Mouse (Mus musculus) hindbrain, embryonic 15.5 days (tissue): ENCODE measurements at regions not wholly inside any gene's neighbourhood (a gene's known extent, or its start where the extent isn't known, plus 50 kb on each side); places are given as distances from the start of the nearest gene placed in this dataset.

ENCODE experiments used
- ATAC-seq: fragments of 200-750 bp; cut with Nextera tagmentation; 2 replicates; pipeline ENCODE4 v1.8.0; 2017; ENCODE audit warnings: low read depth, moderate number of reproducible peaks, moderate TSS enrichment; ENCODE audit not compliant: low FRiP score
- H3K27ac ChIP-seq: fragments of 300-500 bp; sonication (generic); replicated peaks from 2 replicates; pipeline ENCODE4 v1.5.1; 2015; ENCODE audit warnings: mild to moderate bottlenecking, inconsistent platforms
- H3K27me3 ChIP-seq: fragments of 300-500 bp; sonication (generic); 2 replicates; pipeline ENCODE4 v1.6.1; 2015; ENCODE audit warnings: control low read depth, inconsistent platforms
- H3K36me3 ChIP-seq: fragments of 300-500 bp; sonication (generic); 2 replicates; pipeline ENCODE4 v1.6.1; 2015; ENCODE audit warnings: control low read depth, inconsistent platforms
- H3K4me1 ChIP-seq: fragments of 300-500 bp; sonication (generic); replicated peaks from 2 replicates; pipeline ENCODE4 v1.6.1; 2015; ENCODE audit warnings: control low read depth, inconsistent platforms
- H3K4me2 ChIP-seq: fragments of 300-500 bp; sonication (generic); 2 replicates; pipeline ENCODE4 v1.6.1; 2015; ENCODE audit warnings: moderate library complexity, mild to moderate bottlenecking, inconsistent platforms
- H3K4me3 ChIP-seq: fragments of 300-500 bp; sonication (generic); 2 replicates; pipeline ENCODE4 v1.5.1; 2015; ENCODE audit warnings: mild to moderate bottlenecking, inconsistent platforms
- H3K9ac ChIP-seq: fragments of 300-500 bp; sonication (generic); 2 replicates; pipeline ENCODE4 v1.6.1; 2015; ENCODE audit warnings: inconsistent platforms
- H3K9me3 ChIP-seq: fragments of 300-500 bp; sonication (generic); 2 replicates; pipeline ENCODE4 v1.6.1; 2016; ENCODE audit warnings: control low read depth, inconsistent platforms
- WGBS: fragments of 180-500 bp; shearing (Covaris S2); methylation state at CpG from one replicate; pipeline ENCODE4 v1.1.7; 2015; 5-methylcytosine and 5-hydroxymethylcytosine counted together

- ATAC-seq, result no peak
- 84% methylated on average over 3 of the region's 3 CpGs for WGBS
- no peaks in the 10 kb centered on the region for H3K9me3 ChIP-seq
- no peaks in the 10 kb centered on the region for H3K27me3 ChIP-seq
- no peak overlapping the region for H3K4me3 ChIP-seq
- no peak overlapping the region for H3K4me2 ChIP-seq
- H3K27ac ChIP-seq, result no peak overlapping the region
- H3K4me1 ChIP-seq, result no peaks in the 10 kb centered on the region
- no peak overlapping the region for H3K9ac ChIP-seq
- H3K36me3 ChIP-seq, result no peaks in the 10 kb centered on the region
Measured at GRCm38 (mm10) chr11:44262571-44262970, 137.3 kb upstream of the Il12b start.

GRCm38 (mm10) chr11:44272268-44272667, 127.6 kb upstream of the Il12b start:
- no peaks in the 10 kb centered on the region for H3K9me3 ChIP-seq
- no peak overlapping the region for H3K4me2 ChIP-seq
- no peaks in the 10 kb centered on the region for H3K4me1 ChIP-seq
- no peak overlapping the region for H3K27ac ChIP-seq
- H3K27me3 ChIP-seq, result no peaks in the 10 kb centered on the region
- no peaks in the 10 kb centered on the region for H3K36me3 ChIP-seq
- no peak overlapping the region for H3K9ac ChIP-seq
- no peak overlapping the region for H3K4me3 ChIP-seq
- ATAC-seq, result no peak

GRCm38 (mm10) chr11:44278521-44279208, 121.2 kb upstream of the Il12b start:
- Histone ChIP-seq H3K9ac (no peak overlapping the region), H3K9me3 (no peaks in the 10 kb centered on the region), H3K27ac (no peak overlapping the region), H3K36me3 (no peaks in the 10 kb centered on the region), H3K27me3 (no peaks in the 10 kb centered on the region), H3K4me3 (no peak overlapping the region), H3K4me2 (no peak overlapping the region), H3K4me1 (no peaks in the 10 kb centered on the region)
- no peak for ATAC-seq
- 87% methylated on average over 7 of the region's 7 CpGs for WGBS

- H3K4me3 ChIP-seq, result no peak overlapping the region
- H3K4me1 ChIP-seq, result no peaks in the 10 kb centered on the region
- 81% methylated on average over 2 of the region's 2 CpGs for WGBS
- no peaks in the 10 kb centered on the region for H3K9me3 ChIP-seq
- H3K27me3 ChIP-seq, result no peaks in the 10 kb centered on the region
- no peak overlapping the region for H3K27ac ChIP-seq
- no peak for ATAC-seq
- no peak overlapping the region for H3K9ac ChIP-seq
- no peak overlapping the region for H3K4me2 ChIP-seq
- no peaks in the 10 kb centered on the region for H3K36me3 ChIP-seq
Measured at GRCm38 (mm10) chr11:44285961-44286360, 113.9 kb upstream of the Il12b start.

- no peak for ATAC-seq
- 72% methylated on average over 1 of the region's 1 CpGs for WGBS
Measured at GRCm38 (mm10) chr11:44288825-44289224, 111.0 kb upstream of the Il12b start.

GRCm38 (mm10) chr11:44303786-44304185, 96.1 kb upstream of the Il12b start:
- Histone ChIP-seq H3K4me2 (no peak overlapping the region), H3K9ac (no peak overlapping the region), H3K4me1 (no peaks in the 10 kb centered on the region), H3K4me3 (no peak overlapping the region), H3K27ac (no peak overlapping the region), H3K36me3 (no peaks in the 10 kb centered on the region), H3K27me3 (no peaks in the 10 kb centered on the region), H3K9me3 (no peaks in the 10 kb centered on the region)
- WGBS, result 91% methylated on average over 8 of the region's 8 CpGs
- ATAC-seq, result no peak

More at GRCm38 (mm10) chr11:44288825-44289224, 111.0 kb upstream of the Il12b start:
- Histone ChIP-seq H3K4me1 (no peaks in the 10 kb centered on the region), H3K36me3 (no peaks in the 10 kb centered on the region), H3K27me3 (no peaks in the 10 kb centered on the region), H3K27ac (no peak overlapping the region), H3K4me3 (no peak overlapping the region), H3K4me2 (no peak overlapping the region), H3K9ac (no peak overlapping the region), H3K9me3 (no peaks in the 10 kb centered on the region)

GRCm38 (mm10) chr11:44316061-44316460, 83.8 kb upstream of the Il12b start:
- Histone ChIP-seq H3K9ac (no peak overlapping the region), H3K4me1 (no peaks in the 10 kb centered on the region), H3K9me3 (no peaks in the 10 kb centered on the region), H3K36me3 (no peaks in the 10 kb centered on the region), H3K27ac (no peak overlapping the region), H3K4me3 (no peak overlapping the region), H3K4me2 (no peak overlapping the region), H3K27me3 (no peaks in the 10 kb centered on the region)
- WGBS, result 36% methylated on average over 8 of the region's 8 CpGs
- no peak for ATAC-seq

- H3K9ac ChIP-seq, result no peak overlapping the region
- no peak overlapping the region for H3K4me3 ChIP-seq
- H3K27me3 ChIP-seq, result no peaks in the 10 kb centered on the region
- ATAC-seq, result no peak
- H3K36me3 ChIP-seq, result no peaks in the 10 kb centered on the region
- H3K4me1 ChIP-seq, result no peaks in the 10 kb centered on the region
- 85% methylated on average over 3 of the region's 3 CpGs for WGBS
- H3K4me2 ChIP-seq, result no peak overlapping the region
- no peaks in the 10 kb centered on the region for H3K9me3 ChIP-seq
- no peak overlapping the region for H3K27ac ChIP-seq
Measured at GRCm38 (mm10) chr11:44319136-44319535, 80.7 kb upstream of the Il12b start.

GRCm38 (mm10) chr11:44323314-44323713, 76.5 kb upstream of the Il12b start:
- Histone ChIP-seq H3K27ac (no peak overlapping the region), H3K4me3 (no peak overlapping the region), H3K27me3 (no peaks in the 10 kb centered on the region), H3K9ac (no peak overlapping the region), H3K4me2 (no peak overlapping the region), H3K4me1 (no peaks in the 10 kb centered on the region), H3K9me3 (no peaks in the 10 kb centered on the region), H3K36me3 (no peaks in the 10 kb centered on the region)
- no peak for ATAC-seq
- WGBS, result 88% methylated on average over 2 of the region's 2 CpGs

- Histone ChIP-seq H3K27ac (no peak overlapping the region), H3K36me3 (no peaks in the 10 kb centered on the region), H3K9me3 (no peaks in the 10 kb centered on the region), H3K4me2 (no peak overlapping the region), H3K9ac (no peak overlapping the region), H3K4me3 (no peak overlapping the region), H3K4me1 (no peaks in the 10 kb centered on the region), H3K27me3 (no peaks in the 10 kb centered on the region)
- ATAC-seq, result no peak
- 97% methylated on average over 4 of the region's 4 CpGs for WGBS
Measured at GRCm38 (mm10) chr11:44325066-44325465, 74.8 kb upstream of the Il12b start.

GRCm38 (mm10) chr11:44325525-44325924, 74.3 kb upstream of the Il12b start:
- ATAC-seq, result no peak
- WGBS, result 91% methylated on average over 11 of the region's 11 CpGs
- Histone ChIP-seq H3K27ac (no peak overlapping the region), H3K9ac (no peak overlapping the region), H3K4me2 (no peak overlapping the region), H3K4me3 (no peak overlapping the region), H3K4me1 (0 out of 2 replicates have a peak, but pooled peaks cover 2% of the 10 kb centered on the region), H3K36me3 (no peaks in the 10 kb centered on the region), H3K9me3 (no peaks in the 10 kb centered on the region), H3K27me3 (no peaks in the 10 kb centered on the region)

GRCm38 (mm10) chr11:44329503-44329902, 70.4 kb upstream of the Il12b start:
- 90% methylated on average over 4 of the region's 4 CpGs for whole genome bisulfite sequencing
- Histone ChIP-seq H3K4me1 (peaks cover 11% of the 10 kb centered on the region), H3K36me3 (no peaks in the 10 kb centered on the region), H3K4me3 (no peak overlapping the region), H3K4me2 (no peak overlapping the region), H3K9ac (no peak overlapping the region), H3K9me3 (no peaks in the 10 kb centered on the region), H3K27me3 (no peaks in the 10 kb centered on the region), H3K27ac (no peak overlapping the region)
- no peak for ATAC-seq

GRCm38 (mm10) chr11:44330438-44330837, 69.4 kb upstream of the Il12b start:
- H3K4me3 ChIP-seq, result no peak overlapping the region
- no peak for ATAC-seq
- no peaks in the 10 kb centered on the region for H3K9me3 ChIP-seq
- H3K27ac ChIP-seq, result no peak overlapping the region
- 42% methylated on average over 6 of the region's 6 CpGs for WGBS
- H3K27me3 ChIP-seq, result no peaks in the 10 kb centered on the region
- H3K36me3 ChIP-seq, result no peaks in the 10 kb centered on the region
- H3K4me2 ChIP-seq, result no peak overlapping the region
- no peak overlapping the region for H3K9ac ChIP-seq
- H3K4me1 ChIP-seq, result peaks cover 11% of the 10 kb centered on the region
